Mouse (Mus musculus): ENCODE results near the gene Lrrc40. TPM values are rescaled to one million over a fixed set of nuclear protein-coding genes. Genes with fewer than 3 reads are reported as not detected.
"Not testable (repeated sequence)": the region's sequence is repeated elsewhere in the genome, so short reads cannot be mapped to it uniquely, and the experiment has no call there.

Gene Lrrc40
- polyA plus RNA-seq, 1 experiment from 2014 or later = 39.7 TPM

- Histone ChIP-seq H3K9me3 (replicated peaks; ENCODE audit: control insufficient read depth, low read length) (no peaks in the 10 kb centered on the region), H3K4me3 (ENCODE audit: low read length) (no peak overlapping the region), H3K9ac (ENCODE audit: low read length) (no peak overlapping the region), H3K27me3 (ENCODE audit: control insufficient read depth, insufficient read depth, low read length) (no peaks in the 10 kb centered on the region), H3K27ac (ENCODE audit: low read length) (no peak overlapping the region), H3K4me2 (ENCODE audit: low read depth, low read length) (no peak overlapping the region), H3K4me1 (ENCODE audit: control insufficient read depth, insufficient read depth, low read length) (no peaks in the 10 kb centered on the region), H3K36me3 (ENCODE audit: control insufficient read depth, insufficient read depth) (no peaks in the 10 kb centered on the region)
- 70% methylated on average over 2 of the region's 2 CpGs for WGBS
- ATAC-seq (replicated peaks; ENCODE audit: extremely low read depth, insufficient read depth, low FRiP score) = no peak
Observed at GRCm38 (mm10) chr3:158075004-158075403, 38.5 kb downstream of the Lrrc40 start.

GRCm38 (mm10) chr3:158076685-158077379 lies 40.4 kb downstream of the Lrrc40 start:
- Histone ChIP-seq H3K4me3 (ENCODE audit: low read length) (no peak overlapping the region), H3K36me3 (ENCODE audit: control insufficient read depth, insufficient read depth) (no peaks in the 10 kb centered on the region), H3K4me1 (ENCODE audit: control insufficient read depth, insufficient read depth, low read length) (no peaks in the 10 kb centered on the region), H3K27me3 (ENCODE audit: control insufficient read depth, insufficient read depth, low read length) (no peaks in the 10 kb centered on the region), H3K27ac (ENCODE audit: low read length) (no peak overlapping the region), H3K9ac (ENCODE audit: low read length) (no peak overlapping the region), H3K4me2 (ENCODE audit: low read depth, low read length) (no peak overlapping the region), H3K9me3 (replicated peaks; ENCODE audit: control insufficient read depth, low read length) (no peaks in the 10 kb centered on the region)
- no peak for ATAC-seq (replicated peaks; ENCODE audit: extremely low read depth, insufficient read depth, low FRiP score)
- WGBS = 49% methylated on average over 4 of the region's 4 CpGs

GRCm38 (mm10) chr3:158077380-158077772 lies 40.9 kb downstream of the Lrrc40 start:
- Histone ChIP-seq H3K36me3 (ENCODE audit: control insufficient read depth, insufficient read depth) (no peaks in the 10 kb centered on the region), H3K9ac (ENCODE audit: low read length) (no peak overlapping the region), H3K4me2 (ENCODE audit: low read depth, low read length) (no peak overlapping the region), H3K27ac (ENCODE audit: low read length) (no peak overlapping the region), H3K9me3 (replicated peaks; ENCODE audit: control insufficient read depth, low read length) (no peaks in the 10 kb centered on the region), H3K4me1 (ENCODE audit: control insufficient read depth, insufficient read depth, low read length) (no peaks in the 10 kb centered on the region), H3K27me3 (ENCODE audit: control insufficient read depth, insufficient read depth, low read length) (no peaks in the 10 kb centered on the region), H3K4me3 (ENCODE audit: low read length) (no peak overlapping the region)
- WGBS = 31% methylated on average over 1 of the region's 1 CpGs
- ATAC-seq (replicated peaks; ENCODE audit: extremely low read depth, insufficient read depth, low FRiP score) = no peak

GRCm38 (mm10) chr3:158077828-158078227 lies 41.4 kb downstream of the Lrrc40 start:
- 63% methylated on average over 5 of the region's 5 CpGs for WGBS
- no peak overlapping the region for H3K4me2 ChIP-seq (ENCODE audit: low read depth, low read length)
- H3K4me3 ChIP-seq (ENCODE audit: low read length) = no peak overlapping the region
- no peak for ATAC-seq (replicated peaks; ENCODE audit: extremely low read depth, insufficient read depth, low FRiP score)
- H3K27ac ChIP-seq (ENCODE audit: low read length) = no peak overlapping the region
- no peaks in the 10 kb centered on the region for H3K27me3 ChIP-seq (ENCODE audit: control insufficient read depth, insufficient read depth, low read length)
- H3K36me3 ChIP-seq (ENCODE audit: control insufficient read depth, insufficient read depth) = no peaks in the 10 kb centered on the region
- no peaks in the 10 kb centered on the region for H3K4me1 ChIP-seq (ENCODE audit: control insufficient read depth, insufficient read depth, low read length)
- H3K9me3 ChIP-seq (replicated peaks; ENCODE audit: control insufficient read depth, low read length) = no peaks in the 10 kb centered on the region
- no peak overlapping the region for H3K9ac ChIP-seq (ENCODE audit: low read length)

GRCm38 (mm10) chr3:158091601-158092000 lies 55.1 kb downstream of the Lrrc40 start:
- no peak overlapping the region for H3K4me3 ChIP-seq (ENCODE audit: low read length)
- H3K36me3 ChIP-seq (ENCODE audit: control insufficient read depth, insufficient read depth) = no peaks in the 10 kb centered on the region
- WGBS = 75% methylated on average over 3 of the region's 3 CpGs
- no peaks in the 10 kb centered on the region for H3K4me1 ChIP-seq (ENCODE audit: control insufficient read depth, insufficient read depth, low read length)
- no peak overlapping the region for H3K9ac ChIP-seq (ENCODE audit: low read length)
- no peaks in the 10 kb centered on the region for H3K27me3 ChIP-seq (ENCODE audit: control insufficient read depth, insufficient read depth, low read length)
- no peaks in the 10 kb centered on the region for H3K9me3 ChIP-seq (replicated peaks; ENCODE audit: control insufficient read depth, low read length)
- no peak overlapping the region for H3K27ac ChIP-seq (ENCODE audit: low read length)
- no peak for ATAC-seq (replicated peaks; ENCODE audit: extremely low read depth, insufficient read depth, low FRiP score)
- no peak overlapping the region for H3K4me2 ChIP-seq (ENCODE audit: low read depth, low read length)

- 68% methylated on average over 4 of the region's 4 CpGs for WGBS
Observed at GRCm38 (mm10) chr3:158093919-158094318, 57.5 kb downstream of the Lrrc40 start.

GRCm38 (mm10) chr3:158102043-158102442 lies 65.6 kb downstream of the Lrrc40 start:
- not testable (repeated sequence) for H3K27ac ChIP-seq (ENCODE audit: low read length)

More at GRCm38 (mm10) chr3:158093919-158094318, 57.5 kb downstream of the Lrrc40 start:
- Histone ChIP-seq H3K27ac (ENCODE audit: low read length) (no peak overlapping the region), H3K4me1 (ENCODE audit: control insufficient read depth, insufficient read depth, low read length) (no peaks in the 10 kb centered on the region), H3K36me3 (ENCODE audit: control insufficient read depth, insufficient read depth) (no peaks in the 10 kb centered on the region), H3K9ac (ENCODE audit: low read length) (no peak overlapping the region), H3K4me2 (ENCODE audit: low read depth, low read length) (no peak overlapping the region), H3K9me3 (replicated peaks; ENCODE audit: control insufficient read depth, low read length) (no peaks in the 10 kb centered on the region), H3K27me3 (ENCODE audit: control insufficient read depth, insufficient read depth, low read length) (no peaks in the 10 kb centered on the region), H3K4me3 (ENCODE audit: low read length) (no peak overlapping the region)
- no peak for ATAC-seq (replicated peaks; ENCODE audit: extremely low read depth, insufficient read depth, low FRiP score)

GRCm38 (mm10) chr3:158102530-158102929 lies 66.1 kb downstream of the Lrrc40 start:
- not testable (repeated sequence) for H3K27ac ChIP-seq (ENCODE audit: low read length); H3K9ac ChIP-seq (ENCODE audit: low read length); H3K27me3 ChIP-seq (ENCODE audit: control insufficient read depth, insufficient read depth, low read length); H3K4me1 ChIP-seq (ENCODE audit: control insufficient read depth, insufficient read depth, low read length); H3K4me3 ChIP-seq (ENCODE audit: low read length); H3K4me2 ChIP-seq (ENCODE audit: low read depth, low read length); H3K36me3 ChIP-seq (ENCODE audit: control insufficient read depth, insufficient read depth); ATAC-seq (replicated peaks; ENCODE audit: extremely low read depth, insufficient read depth, low FRiP score); H3K9me3 ChIP-seq (replicated peaks; ENCODE audit: control insufficient read depth, low read length)
- 42% methylated on average over 1 of the region's 1 CpGs for WGBS

More at GRCm38 (mm10) chr3:158102043-158102442, 65.6 kb downstream of the Lrrc40 start:
- not testable (repeated sequence) for H3K9me3 ChIP-seq (replicated peaks; ENCODE audit: control insufficient read depth, low read length); H3K4me2 ChIP-seq (ENCODE audit: low read depth, low read length); H3K4me3 ChIP-seq (ENCODE audit: low read length); H3K9ac ChIP-seq (ENCODE audit: low read length); H3K36me3 ChIP-seq (ENCODE audit: control insufficient read depth, insufficient read depth); H3K4me1 ChIP-seq (ENCODE audit: control insufficient read depth, insufficient read depth, low read length); H3K27me3 ChIP-seq (ENCODE audit: control insufficient read depth, insufficient read depth, low read length); ATAC-seq (replicated peaks; ENCODE audit: extremely low read depth, insufficient read depth, low FRiP score)
- 75% methylated on average over 8 of the region's 10 CpGs for WGBS

- no peaks in the 10 kb centered on the region for H3K36me3 ChIP-seq (ENCODE audit: control insufficient read depth, insufficient read depth)
- no peak overlapping the region for H3K4me3 ChIP-seq (ENCODE audit: low read length)
- no peaks in the 10 kb centered on the region for H3K4me1 ChIP-seq (ENCODE audit: control insufficient read depth, insufficient read depth, low read length)
- 50% methylated on average over 2 of the region's 2 CpGs for WGBS
- H3K27me3 ChIP-seq (ENCODE audit: control insufficient read depth, insufficient read depth, low read length) = no peaks in the 10 kb centered on the region
- H3K27ac ChIP-seq (ENCODE audit: low read length) = no peak overlapping the region
- H3K4me2 ChIP-seq (ENCODE audit: low read depth, low read length) = no peak overlapping the region
- ATAC-seq (replicated peaks; ENCODE audit: extremely low read depth, insufficient read depth, low FRiP score) = no peak
- no peaks in the 10 kb centered on the region for H3K9me3 ChIP-seq (replicated peaks; ENCODE audit: control insufficient read depth, low read length)
- H3K9ac ChIP-seq (ENCODE audit: low read length) = no peak overlapping the region
Observed at GRCm38 (mm10) chr3:158103467-158103866, 67.0 kb downstream of the Lrrc40 start.

All from heart, embryonic 16.5 days (tissue).